Mouse (Mus musculus) adrenal gland, adult 2 months (tissue): ENCODE data around the gene Nod2. TPM values are rescaled to one million over a fixed set of nuclear protein-coding genes. Genes with fewer than 3 reads are reported as not detected.
A peak's percentile ranks its signal among the peaks of the same experiment; 100 is the strongest.

Experiments used
- DNase-seq: peaks from one replicate; pipeline ENCODE4 v3.0.0; 2021
- long read RNA-seq: library from polyadenylated mRNA; stranded (forward); transcript quantifications from one replicate; pipeline ENCODE4 v2.0.0, GENCODE M21; 2021
- polyA plus RNA-seq: library from polyadenylated mRNA; depleted of rRNA; stranded (reverse); fragments of >200 nt; gene quantifications from 2 replicates; pipeline ENCODE4 v1.2.3, GENCODE M21; 2012; rRNA removed
- total RNA-seq, 2 experiments: library from RNA; stranded (reverse); gene quantifications; 2 replicates each; pipeline ENCODE4 v1.2.3; 2021

The Nod2 gene
- total RNA-seq (1 to 10 TPM in 1 of 2 experiments, under 1 TPM in 1; 0.89 to 1.2 TPM), polyA plus RNA-seq (1.1 and 1.7 TPM in 2 replicates)
- long read RNA-seq: 0 reads

DNA sequence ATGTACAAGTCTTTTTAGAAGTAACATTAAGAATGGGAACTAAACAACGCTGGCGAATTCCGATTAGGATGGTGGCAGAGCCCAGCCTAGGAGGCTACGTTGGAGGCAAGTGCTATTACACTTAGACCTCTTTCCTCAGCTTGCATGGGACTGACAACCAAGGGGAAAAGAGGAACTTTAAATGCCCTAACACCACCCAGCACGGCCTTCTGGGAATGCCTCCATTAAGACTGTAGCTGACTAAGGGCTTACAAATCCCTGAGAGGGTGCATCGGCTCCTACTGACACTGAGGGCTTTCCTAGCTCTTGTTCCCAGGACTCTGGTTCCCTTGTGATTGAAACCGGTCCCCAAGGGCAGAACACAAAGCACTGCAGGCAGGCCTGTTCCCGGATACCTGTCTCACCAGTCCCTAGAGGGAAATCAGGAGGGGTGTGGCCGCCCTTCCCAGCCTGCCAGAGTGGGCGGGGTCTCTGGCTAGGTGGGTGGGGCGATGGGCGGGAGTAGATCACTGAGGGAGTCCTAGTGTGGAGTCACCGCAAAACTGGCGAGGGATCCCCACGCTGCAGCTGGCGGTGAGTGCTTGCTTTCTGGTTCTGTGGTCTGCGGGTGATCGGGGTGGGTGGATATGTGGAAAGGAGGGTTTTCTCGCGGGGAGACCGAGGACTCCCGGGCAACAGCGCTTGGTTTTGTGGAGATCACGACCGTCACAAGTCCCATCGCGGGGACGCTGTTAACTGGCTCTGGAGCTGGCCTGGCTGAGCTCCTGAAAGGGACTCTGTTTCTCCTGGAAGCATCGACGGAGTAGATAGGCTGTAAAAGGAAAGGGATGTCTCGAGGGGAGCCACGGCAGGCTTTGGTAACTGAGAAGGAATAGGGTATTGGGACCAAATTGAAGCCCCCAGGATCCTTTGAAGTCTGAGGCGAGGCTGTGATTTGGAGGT, at the start of gene Nod2:
Gene Nod2 (plus strand): TSS at position 479 of the 942 bp plus-strand sequence.
- peak; percentile 93 for DNase-seq

DNA sequence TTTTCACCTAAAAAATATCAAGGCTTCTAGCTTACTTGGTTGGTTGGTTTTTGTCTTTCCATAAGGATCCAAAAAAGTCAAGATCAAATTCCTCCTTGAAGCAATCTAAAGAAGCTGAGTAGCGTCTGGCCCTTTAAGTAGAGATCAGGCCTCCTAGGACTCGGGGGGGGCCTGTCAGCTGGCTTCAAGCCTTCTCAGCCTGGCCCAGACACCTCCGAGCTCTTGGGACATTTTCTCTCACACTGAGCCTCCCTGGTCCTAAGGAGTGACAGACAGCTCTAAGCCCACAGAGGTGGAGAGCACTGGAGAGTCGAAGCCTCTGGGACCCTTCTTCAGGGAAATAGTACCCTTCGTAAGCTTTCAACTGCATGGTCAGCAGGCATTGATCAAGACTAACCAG, 48.5 kb upstream of the Nod2 start:
- no peak for DNase-seq

DNA sequence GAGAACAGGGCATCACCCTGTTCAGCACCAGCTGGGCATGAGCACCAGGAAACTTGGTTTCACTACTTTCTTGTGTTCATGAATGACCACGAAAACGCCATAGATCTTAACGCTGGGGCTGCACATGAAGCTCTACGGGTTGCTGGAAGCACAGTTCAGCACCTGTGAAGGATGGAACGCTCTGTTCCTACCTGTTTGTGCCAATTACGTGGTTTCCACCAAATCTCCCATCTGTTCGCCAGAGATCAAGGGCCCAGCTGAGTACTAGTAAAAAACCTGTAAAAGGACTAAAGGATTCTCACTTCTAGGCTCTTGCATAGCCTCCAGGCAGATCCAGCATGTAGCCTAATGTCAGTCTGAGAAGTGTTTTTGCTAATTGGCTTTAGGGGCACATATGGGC, 47.6 kb upstream of the Nod2 start:
- DNase-seq: no peak

- DNase-seq: no peak
Measured at GRCm38 (mm10) chr8:88603446-88603989, 43.6 kb upstream of the Nod2 start.

DNA sequence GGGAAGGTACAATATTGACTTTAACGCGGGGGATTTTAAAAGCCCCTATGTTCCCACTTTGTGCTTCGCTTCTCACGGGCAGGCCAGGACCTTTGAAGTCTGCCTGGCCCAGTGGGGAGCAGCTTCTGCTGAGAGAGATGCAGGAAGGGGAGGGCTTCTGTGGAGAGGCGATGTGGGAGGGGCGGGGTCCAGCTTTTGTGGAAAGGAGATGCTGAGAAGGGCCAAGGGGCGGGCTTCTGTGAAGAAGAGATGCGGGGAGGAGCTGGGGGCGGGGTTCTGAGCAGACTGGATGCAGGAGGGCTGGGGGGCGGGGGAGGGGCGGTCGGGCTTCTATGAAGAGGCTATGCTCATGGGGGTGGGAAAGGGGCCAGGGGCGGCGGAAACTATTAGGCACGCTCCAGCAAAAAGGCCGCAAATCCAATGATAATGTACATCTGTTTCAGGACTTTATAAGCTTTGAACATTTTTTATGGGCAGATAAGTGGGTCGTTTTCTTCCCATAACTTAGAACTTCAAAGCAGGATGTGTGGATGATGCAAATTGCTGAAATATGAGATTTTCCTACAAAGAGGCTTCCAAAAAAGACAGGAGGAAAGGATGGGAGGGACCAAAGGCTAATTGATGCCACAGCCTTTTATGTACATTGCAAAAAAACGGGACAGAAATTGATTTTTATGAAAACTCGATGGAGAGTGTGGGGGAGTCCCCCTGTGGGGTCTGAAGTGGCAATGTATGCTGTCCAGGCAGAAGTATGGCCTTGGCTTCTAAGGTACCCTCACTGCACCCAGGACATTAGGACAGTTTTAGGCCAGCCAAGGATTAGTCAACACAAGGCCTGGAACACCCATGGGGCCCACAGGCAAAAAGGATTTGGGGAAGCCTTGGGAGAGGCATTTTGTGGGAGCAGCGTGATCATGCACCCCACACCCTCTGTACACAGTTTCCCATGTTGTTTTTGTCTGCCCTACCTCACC, 42.8 kb upstream of the Nod2 start:
- DNase-seq: peak; percentile 64

- DNase-seq: peak; percentile 58
Measured at GRCm38 (mm10) chr8:88605361-88606040, 41.6 kb upstream of the Nod2 start.

- no peak for DNase-seq
Measured at GRCm38 (mm10) chr8:88609036-88609435, 38.1 kb upstream of the Nod2 start.

DNA sequence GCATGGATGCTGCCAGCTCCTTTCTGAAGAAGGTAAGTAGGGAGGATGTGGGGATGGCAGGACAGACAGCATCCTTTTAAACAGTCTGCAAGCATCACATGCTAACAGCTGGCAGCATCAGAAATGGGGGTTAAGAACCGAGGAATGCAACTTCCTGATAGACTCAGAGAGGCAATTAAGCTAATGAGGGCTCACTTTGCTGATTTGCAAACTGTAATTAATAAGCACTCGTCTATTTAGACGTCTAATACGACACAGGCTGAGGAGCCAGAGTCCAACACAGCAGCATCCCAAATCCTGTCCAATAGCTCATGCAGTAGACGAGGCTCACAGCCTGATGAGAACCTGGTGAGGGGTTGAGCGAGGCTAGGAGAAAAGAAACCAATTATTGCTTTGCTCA, 36.8 kb upstream of the Nod2 start:
- no peak for DNase-seq

DNA sequence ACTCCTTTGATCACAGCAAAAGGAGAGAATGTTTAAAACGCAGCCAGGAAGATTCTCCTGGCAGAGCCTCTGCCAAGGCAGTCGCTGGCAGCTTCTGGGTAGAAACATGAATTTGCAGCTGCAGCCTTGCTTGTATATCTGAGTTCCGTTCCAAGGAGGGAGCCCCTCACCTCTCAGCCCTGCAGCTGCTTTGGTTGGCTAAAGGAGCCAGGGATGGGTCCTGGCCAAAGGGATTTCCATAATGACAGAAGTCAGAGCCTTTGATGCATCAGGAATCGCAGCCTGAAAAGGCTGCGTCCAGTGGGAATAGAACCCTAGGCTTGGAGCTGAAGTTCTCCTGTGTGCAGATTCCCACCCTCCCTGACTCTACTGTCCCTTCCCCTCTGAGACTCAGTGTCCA, 32.1 kb upstream of the Nod2 start:
- DNase-seq: no peak

GRCm38 (mm10) chr8:88618612-88619011, 28.5 kb upstream of the Nod2 start:
- DNase-seq: no peak

DNA sequence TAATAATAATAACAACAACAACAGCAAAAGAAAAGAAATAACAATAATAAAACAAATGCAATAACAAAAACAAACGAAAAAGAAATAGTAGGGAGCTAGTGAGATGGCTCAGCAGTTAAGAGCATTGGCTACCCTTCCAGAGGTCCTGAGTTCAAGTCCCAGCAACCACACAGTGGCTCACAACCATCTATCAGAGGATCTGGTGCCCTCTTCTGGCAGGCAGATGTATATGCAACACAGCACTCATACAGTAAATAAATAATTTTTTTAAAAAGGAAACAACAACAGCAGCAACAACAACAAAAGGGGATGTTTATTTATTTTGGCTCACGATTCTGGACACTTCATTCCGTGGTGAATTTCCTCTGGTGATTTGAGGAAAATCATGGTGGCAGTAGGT, 27.6 kb upstream of the Nod2 start:
- DNase-seq: no peak

- DNase-seq: no peak
Measured at GRCm38 (mm10) chr8:88620931-88621330, 26.2 kb upstream of the Nod2 start.

GRCm38 (mm10) chr8:88621408-88621807, 25.7 kb upstream of the Nod2 start:
- DNase-seq: peak; percentile 74

GRCm38 (mm10) chr8:88623351-88623750, 23.8 kb upstream of the Nod2 start:
- DNase-seq: no peak

DNA sequence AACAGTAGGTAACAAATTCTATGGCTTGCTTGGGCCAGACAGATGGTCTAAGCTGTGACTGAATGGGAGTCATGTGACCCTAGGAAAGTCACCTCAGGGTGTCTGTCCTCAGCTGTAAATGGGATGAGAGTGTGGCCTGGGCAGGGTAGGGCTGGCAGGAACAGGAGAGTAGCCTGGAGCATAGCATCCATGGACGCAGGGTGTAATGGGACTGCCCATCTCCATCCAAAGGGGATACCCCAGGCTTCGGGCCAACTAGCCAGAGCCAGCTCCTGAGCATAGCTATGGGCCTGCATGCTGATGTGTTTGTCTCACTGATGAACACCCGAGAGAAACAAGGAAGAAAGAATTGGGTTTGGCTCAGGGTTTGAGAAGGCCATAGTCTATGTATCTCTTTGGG, 22.8 kb upstream of the Nod2 start:
- DNase-seq: no peak

GRCm38 (mm10) chr8:88626433-88626832, 20.7 kb upstream of the Nod2 start:
- DNase-seq: no peak

- DNase-seq: no peak
Measured at GRCm38 (mm10) chr8:88626940-88627264, 20.2 kb upstream of the Nod2 start.

- DNase-seq: peak; percentile 92
Measured at GRCm38 (mm10) chr8:88627265-88627991, 19.7 kb upstream of the Nod2 start.

- DNase-seq: no peak
Measured at GRCm38 (mm10) chr8:88628001-88628774, 18.9 kb upstream of the Nod2 start.

GRCm38 (mm10) chr8:88630225-88630624, 16.9 kb upstream of the Nod2 start:
- DNase-seq: peak; percentile 26
